Mouse (Mus musculus): Measurements from ENCODE around the gene Dek. TPM values are rescaled to one million over a fixed set of nuclear protein-coding genes. Genes with fewer than 3 reads are reported as not detected.

The Dek gene
- polyA plus RNA-seq, 1 experiment from 2014 or later, result 118 TPM

GRCm38 (mm10) chr13:47129090-47129489, 23.1 kb upstream of the Dek start:
- Histone ChIP-seq H3K4me3 (no peak overlapping the region), H3K36me3 (no peaks in the 10 kb centered on the region), H3K27me3 (peaks cover 10% of the 10 kb centered on the region), H3K9me3 (no peaks in the 10 kb centered on the region), H3K27ac (replicated peaks) (no peak overlapping the region), H3K4me2 (no peak overlapping the region), H3K9ac (no peak overlapping the region), H3K4me1 (replicated peaks) (no peaks in the 10 kb centered on the region)
- 60% methylated on average over 4 of the region's 4 CpGs for WGBS
- ATAC-seq (ENCODE audit: low read depth), result no peak

- Histone ChIP-seq H3K27ac (replicated peaks) (no peak overlapping the region), H3K36me3 (no peaks in the 10 kb centered on the region), H3K4me1 (replicated peaks) (peaks cover 20% of the 10 kb centered on the region), H3K9me3 (no peaks in the 10 kb centered on the region), H3K9ac (no peak overlapping the region), H3K27me3 (peaks cover 42% of the 10 kb centered on the region), H3K4me2 (no peak overlapping the region), H3K4me3 (no peak overlapping the region)
- ATAC-seq (ENCODE audit: low read depth), result no peak
- WGBS, result 73% methylated on average over 5 of the region's 5 CpGs
Observed at GRCm38 (mm10) chr13:47125595-47125994, 19.6 kb upstream of the Dek start.

DNA sequence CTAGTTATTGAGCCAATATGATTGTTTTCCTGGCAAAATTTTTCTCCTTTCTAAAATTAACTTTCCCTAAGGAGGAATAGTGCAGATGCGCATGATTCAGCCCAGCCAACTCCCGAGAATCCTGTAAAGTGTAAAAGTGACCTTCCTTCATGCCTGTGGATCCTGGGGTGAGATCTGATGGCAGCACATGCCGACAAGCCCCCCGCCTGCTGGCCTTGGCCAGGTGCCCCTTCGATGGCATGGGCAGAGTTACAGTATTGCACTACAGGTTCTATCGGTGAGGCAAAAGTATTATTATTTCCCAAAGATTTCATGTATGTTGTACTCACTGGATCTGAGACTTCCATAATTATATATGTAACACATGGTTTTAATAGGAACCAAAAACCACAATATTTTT, 19.0 kb upstream of the Dek start:
- Histone ChIP-seq H3K4me1 (replicated peaks) (peaks cover 20% of the 10 kb centered on the region), H3K27me3 (peaks cover 42% of the 10 kb centered on the region), H3K9ac (no peak overlapping the region), H3K27ac (replicated peaks) (no peak overlapping the region), H3K9me3 (no peaks in the 10 kb centered on the region), H3K4me2 (no peak overlapping the region), H3K36me3 (no peaks in the 10 kb centered on the region), H3K4me3 (no peak overlapping the region)
- ATAC-seq (ENCODE audit: low read depth), result no peak
- 82% methylated on average over 6 of the region's 6 CpGs for WGBS

DNA sequence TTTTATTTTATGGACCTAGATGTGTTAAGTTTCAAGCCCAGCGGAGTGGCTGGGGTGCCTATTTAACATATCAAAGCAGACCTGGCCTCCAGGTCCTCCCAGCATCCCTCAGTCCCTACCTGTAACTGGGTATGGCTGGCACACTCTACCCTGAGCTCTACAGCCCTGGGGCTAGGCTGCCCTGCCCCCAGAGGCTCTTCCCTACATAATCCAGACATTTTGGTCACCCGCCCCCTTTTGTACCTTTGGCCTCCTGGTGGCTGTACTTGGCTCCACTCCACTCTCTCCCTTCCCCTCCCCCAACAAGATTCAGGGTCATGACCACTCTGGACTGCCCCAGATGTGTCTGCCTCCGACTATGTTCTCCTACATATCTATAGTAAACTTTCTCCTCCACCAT, 18.4 kb upstream of the Dek start:
- no peaks in the 10 kb centered on the region for H3K36me3 ChIP-seq
- no peak overlapping the region for H3K4me2 ChIP-seq
- H3K9ac ChIP-seq, result no peak overlapping the region
- no peak overlapping the region for H3K4me3 ChIP-seq
- ATAC-seq (ENCODE audit: low read depth), result no peak
- H3K4me1 ChIP-seq (replicated peaks), result peaks cover 20% of the 10 kb centered on the region
- peaks cover 42% of the 10 kb centered on the region for H3K27me3 ChIP-seq
- H3K27ac ChIP-seq (replicated peaks), result no peak overlapping the region
- H3K9me3 ChIP-seq, result no peaks in the 10 kb centered on the region
- WGBS, result 52% methylated on average over 3 of the region's 3 CpGs

DNA sequence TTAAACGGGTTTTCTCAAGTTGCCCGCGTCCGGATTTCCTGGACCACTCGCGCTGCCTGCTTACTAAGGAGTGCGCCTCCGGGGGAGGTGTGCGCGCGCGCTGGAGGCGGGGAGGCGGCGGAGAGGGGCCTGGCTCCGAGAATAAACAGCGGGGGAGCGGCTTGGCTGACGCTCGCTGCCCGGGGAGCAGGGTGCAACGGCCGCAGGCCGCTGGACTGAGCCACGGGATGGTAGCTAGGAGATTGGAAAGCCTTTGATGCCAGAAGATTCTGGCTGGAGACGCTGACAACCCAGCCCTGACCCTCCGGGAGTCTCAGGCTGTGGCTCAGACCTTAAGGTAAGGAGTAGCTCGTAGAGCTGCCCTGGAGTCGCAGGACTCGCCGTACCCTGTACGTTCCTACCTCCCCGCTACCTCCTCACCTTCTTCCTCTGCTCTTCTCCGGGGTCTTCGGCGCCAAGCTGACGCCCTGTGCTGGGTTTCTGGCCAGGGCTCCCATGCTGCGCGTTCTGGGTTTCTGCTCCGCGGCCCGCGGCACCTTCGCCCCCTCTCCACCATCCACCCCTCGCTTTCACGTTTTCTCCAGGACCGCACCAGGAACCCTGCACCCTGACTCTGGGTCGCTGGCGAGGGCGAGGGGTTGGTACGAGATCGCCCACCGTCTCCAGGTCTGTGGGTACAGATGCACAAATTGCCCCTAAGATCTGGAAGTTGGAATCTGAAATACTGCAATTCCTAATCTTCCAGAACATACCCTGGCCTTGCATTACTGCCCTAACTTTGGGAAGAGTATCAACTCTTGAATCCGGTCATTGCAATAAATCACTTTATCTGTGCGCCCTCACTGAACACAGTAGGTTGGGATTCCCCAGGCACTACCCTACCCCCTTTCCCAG, 16.8 kb upstream of the Dek start, which contains the start of gene Rnf144b:
TSS of gene Rnf144b (plus strand) at position 120 of the 894 bp plus-strand sequence.
- Histone ChIP-seq H3K27me3 (peaks cover 42% of the 10 kb centered on the region), H3K9ac (peak within 1 kb of the TSS; percentile 68), H3K4me2 (peak within 1 kb of the TSS; percentile 88), H3K4me3 (peak within 1 kb of the TSS; percentile 49), H3K9me3 (no peaks in the 10 kb centered on the region), H3K27ac (replicated peaks) (no peak within 1 kb of the TSS), H3K4me1 (replicated peaks) (peaks cover 20% of the 10 kb centered on the region), H3K36me3 (no peaks in the 10 kb centered on the region)
- peak; percentile 40; the same call in 1 of the 2 replicates for ATAC-seq (ENCODE audit: low read depth)
- 1% methylated on average over 55 of the region's 55 CpGs for WGBS

DNA sequence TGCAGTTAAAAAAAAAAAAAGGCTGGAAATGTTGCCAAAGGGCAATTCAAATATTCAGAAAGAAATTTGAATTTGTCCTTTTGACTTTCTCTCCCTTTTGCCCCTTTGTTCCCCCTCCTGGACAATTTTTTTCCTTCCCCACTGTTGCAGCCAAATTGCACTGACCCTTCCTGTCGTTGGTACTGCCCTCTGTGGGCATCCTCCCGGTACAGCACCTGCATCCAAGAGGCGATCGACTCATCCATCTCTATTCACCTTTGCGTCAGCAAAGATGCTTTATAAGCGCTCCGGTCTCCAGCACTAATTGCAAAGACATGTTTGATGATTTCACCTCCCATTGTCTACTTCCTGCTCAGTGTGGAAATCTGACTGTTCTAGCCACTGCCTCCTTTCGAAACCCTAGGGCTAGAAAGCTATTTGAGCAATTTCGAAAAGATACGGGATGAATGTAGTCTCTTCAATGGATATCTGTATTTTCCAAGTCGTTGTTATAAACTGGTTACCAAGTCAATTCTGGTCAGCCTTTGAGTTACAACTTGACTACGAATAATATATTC, 15.4 kb upstream of the Dek start:
- ATAC-seq (ENCODE audit: low read depth), result no peak
- Histone ChIP-seq H3K4me1 (replicated peaks) (peaks cover 20% of the 10 kb centered on the region), H3K27me3 (peaks cover 42% of the 10 kb centered on the region), H3K36me3 (no peaks in the 10 kb centered on the region), H3K27ac (replicated peaks) (no peak overlapping the region), H3K4me2 (peak overlapping the region; percentile 88), H3K4me3 (0 out of 2 replicates have a peak overlapping the region, but pooled peaks have one; percentile 49), H3K9ac (no peak overlapping the region), H3K9me3 (no peaks in the 10 kb centered on the region)
- 37% methylated on average over 12 of the region's 12 CpGs for WGBS

GRCm38 (mm10) chr13:47116000-47116399, 10.0 kb upstream of the Dek start:
- no peaks in the 10 kb centered on the region for H3K9me3 ChIP-seq
- peaks cover 2% of the 10 kb centered on the region for H3K27me3 ChIP-seq
- H3K36me3 ChIP-seq, result no peaks in the 10 kb centered on the region
- no peak overlapping the region for H3K9ac ChIP-seq
- H3K27ac ChIP-seq (replicated peaks), result no peak overlapping the region
- no peaks in the 10 kb centered on the region for H3K4me1 ChIP-seq (replicated peaks)
- WGBS, result 91% methylated on average over 3 of the region's 3 CpGs
- no peak overlapping the region for H3K4me3 ChIP-seq
- ATAC-seq (ENCODE audit: low read depth), result no peak
- no peak overlapping the region for H3K4me2 ChIP-seq

- no peak for ATAC-seq (ENCODE audit: low read depth)
- no peaks in the 10 kb centered on the region for H3K27me3 ChIP-seq
- WGBS, result 72% methylated on average over 3 of the region's 3 CpGs
- no peaks in the 10 kb centered on the region for H3K36me3 ChIP-seq
- H3K4me3 ChIP-seq, result no peak overlapping the region
- no peak overlapping the region for H3K27ac ChIP-seq (replicated peaks)
- H3K9me3 ChIP-seq, result no peaks in the 10 kb centered on the region
- no peaks in the 10 kb centered on the region for H3K4me1 ChIP-seq (replicated peaks)
- H3K9ac ChIP-seq, result no peak overlapping the region
- H3K4me2 ChIP-seq, result no peak overlapping the region
Observed at GRCm38 (mm10) chr13:47112924-47113323, 6.9 kb upstream of the Dek start.

GRCm38 (mm10) chr13:47112056-47112455, 6.1 kb upstream of the Dek start:
- Histone ChIP-seq H3K27me3 (no peaks in the 10 kb centered on the region), H3K9ac (no peak overlapping the region), H3K4me3 (no peak overlapping the region), H3K4me1 (replicated peaks) (peaks cover 3% of the 10 kb centered on the region), H3K27ac (replicated peaks) (no peak overlapping the region), H3K9me3 (no peaks in the 10 kb centered on the region), H3K36me3 (no peaks in the 10 kb centered on the region), H3K4me2 (no peak overlapping the region)
- ATAC-seq (ENCODE audit: low read depth), result no peak
- 87% methylated on average over 3 of the region's 3 CpGs for WGBS

- 82% methylated on average over 3 of the region's 3 CpGs for WGBS
- Histone ChIP-seq H3K4me2 (no peak overlapping the region), H3K27me3 (no peaks in the 10 kb centered on the region), H3K36me3 (no peaks in the 10 kb centered on the region), H3K4me3 (no peak overlapping the region), H3K9me3 (no peaks in the 10 kb centered on the region), H3K27ac (replicated peaks) (no peak overlapping the region), H3K4me1 (replicated peaks) (peaks cover 8% of the 10 kb centered on the region), H3K9ac (no peak overlapping the region)
- ATAC-seq (ENCODE audit: low read depth), result no peak
Observed at GRCm38 (mm10) chr13:47111185-47111584, 5.2 kb upstream of the Dek start.

- H3K4me2 ChIP-seq, result no peak overlapping the region
- no peaks in the 10 kb centered on the region for H3K27me3 ChIP-seq
- no peak for ATAC-seq (ENCODE audit: low read depth)
- no peaks in the 10 kb centered on the region for H3K9me3 ChIP-seq
- no peak overlapping the region for H3K4me3 ChIP-seq
- H3K4me1 ChIP-seq (replicated peaks), result peaks cover 17% of the 10 kb centered on the region
- H3K9ac ChIP-seq, result no peak overlapping the region
- H3K27ac ChIP-seq (replicated peaks), result no peak overlapping the region
- H3K36me3 ChIP-seq, result no peaks in the 10 kb centered on the region
- WGBS, result 75% methylated on average over 2 of the region's 2 CpGs
Observed at GRCm38 (mm10) chr13:47109239-47109638, 3.2 kb upstream of the Dek start.

DNA sequence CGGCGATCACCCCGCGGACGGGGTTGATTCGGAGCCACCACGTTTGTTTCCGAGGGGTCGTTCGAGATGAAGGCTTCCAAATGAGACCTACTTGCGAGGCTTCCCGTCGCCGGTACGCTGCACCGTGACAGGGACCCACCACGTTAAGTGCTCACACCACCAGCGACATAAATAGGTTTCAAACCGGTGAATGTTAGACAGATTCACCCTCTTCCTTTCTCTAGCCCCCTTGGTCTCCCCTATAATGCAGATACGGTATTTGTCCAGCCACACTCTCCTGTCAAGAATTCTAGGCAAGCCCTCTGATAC, 533 bp upstream of the Dek start:
- Histone ChIP-seq H3K9ac (peak overlapping the region; percentile 93), H3K9me3 (no peaks in the 10 kb centered on the region), H3K36me3 (0 out of 2 replicates have a peak, but pooled peaks cover 2% of the 10 kb centered on the region), H3K27ac (replicated peaks) (peak overlapping the region; percentile 99), H3K27me3 (no peaks in the 10 kb centered on the region), H3K4me3 (peak overlapping the region; percentile 67), H3K4me1 (replicated peaks) (peaks cover 31% of the 10 kb centered on the region), H3K4me2 (peak overlapping the region; percentile 83)
- 0% methylated on average over 20 of the region's 20 CpGs for WGBS
- peak; percentile 18 for ATAC-seq (ENCODE audit: low read depth)

All from neural tube, embryonic 13.5 days (tissue).